Mouse (Mus musculus) heart, embryonic 11.5 days (tissue): ENCODE measurements around the gene Rab8a. TPM values are rescaled to one million over a fixed set of nuclear protein-coding genes. Genes with fewer than 3 reads are reported as not detected.
A peak's percentile ranks its signal among the peaks of the same experiment; 100 is the strongest.

ENCODE experiments used
- ATAC-seq: fragments of 200-750 bp; cut with Nextera tagmentation; replicated peaks from 2 replicates; pipeline ENCODE4 v1.8.0; 2017; ENCODE audit warnings: moderate library complexity; ENCODE audit not compliant: insufficient number of reproducible peaks, low FRiP score, low TSS enrichment
- H3K27ac ChIP-seq: fragments of 300-500 bp; sonication (generic); 2 replicates; pipeline ENCODE4 v1.5.1; 2014; ENCODE audit warnings: mild to moderate bottlenecking, low read depth, low read length
- H3K27me3 ChIP-seq: fragments of 300-500 bp; sonication (generic); 2 replicates; pipeline ENCODE4 v1.6.1; 2014; ENCODE audit warnings: mild to moderate bottlenecking, low read length, mixed read lengths; ENCODE audit not compliant: control insufficient read depth, insufficient read depth
- H3K36me3 ChIP-seq: fragments of 300-500 bp; sonication (generic); 2 replicates; pipeline ENCODE4 v1.6.1; 2014; ENCODE audit warnings: mild to moderate bottlenecking, low read length, moderate library complexity, mixed read lengths; ENCODE audit not compliant: control insufficient read depth, insufficient read depth
- H3K4me1 ChIP-seq: fragments of 300-500 bp; sonication (generic); 2 replicates; pipeline ENCODE4 v1.6.1; 2014; ENCODE audit warnings: low read length; ENCODE audit not compliant: control insufficient read depth, insufficient read depth
- H3K4me2 ChIP-seq: fragments of 300-500 bp; sonication (generic); 2 replicates; pipeline ENCODE4 v1.6.1; 2014; ENCODE audit warnings: mild to moderate bottlenecking, moderate library complexity
- H3K4me3 ChIP-seq: fragments of 300-500 bp; sonication (generic); 2 replicates; pipeline ENCODE4 v1.5.1; 2014; ENCODE audit warnings: low read depth, low read length
- H3K9ac ChIP-seq: fragments of 300-500 bp; sonication (generic); 2 replicates; pipeline ENCODE4 v1.6.1; 2014; ENCODE audit warnings: mild to moderate bottlenecking, low read depth, low read length, moderate library complexity
- H3K9me3 ChIP-seq: fragments of 300-500 bp; sonication (generic); replicated peaks from 2 replicates; pipeline ENCODE4 v1.6.1; 2016; ENCODE audit warnings: low read length; ENCODE audit not compliant: control insufficient read depth
- WGBS: fragments of 180-500 bp; shearing (Covaris S2); extraction: QIAGEN DNeasy Blood & Tissue Kit; methylation state at CpG from one replicate; pipeline ENCODE4 v1.1.7; 2014; ENCODE audit not compliant: insufficient replicate concordance; 5-methylcytosine and 5-hydroxymethylcytosine counted together
- polyA plus RNA-seq: library from polyadenylated mRNA; unstranded; fragments of >200 nt; fragmentation: Nextera tagmentation; extraction: Ambion mirVana; gene quantifications from 2 replicates; pipeline ENCODE4 v1.2.1, GENCODE M21; 2014

Gene Rab8a
- polyA plus RNA-seq, 1 experiment from 2014 or later = 65.5 TPM

- Histone ChIP-seq H3K4me2 (no peak overlapping the region), H3K27me3 (no peaks in the 10 kb centered on the region), H3K9me3 (no peaks in the 10 kb centered on the region), H3K27ac (no peak overlapping the region), H3K4me3 (no peak overlapping the region), H3K9ac (no peak overlapping the region), H3K4me1 (no peaks in the 10 kb centered on the region), H3K36me3 (peaks cover 24% of the 10 kb centered on the region)
- ATAC-seq = no peak
Observed at GRCm38 (mm10) chr8:72153382-72153781, 7.6 kb upstream of the Rab8a start.

- Histone ChIP-seq H3K27me3 (no peaks in the 10 kb centered on the region), H3K4me3 (no peak overlapping the region), H3K4me1 (peaks cover 12% of the 10 kb centered on the region), H3K4me2 (no peak overlapping the region), H3K27ac (no peak overlapping the region), H3K36me3 (no peaks in the 10 kb centered on the region), H3K9me3 (no peaks in the 10 kb centered on the region), H3K9ac (no peak overlapping the region)
- 80% methylated on average over 2 of the region's 2 CpGs for WGBS
- no peak for ATAC-seq
Observed at GRCm38 (mm10) chr8:72158096-72158495, 2.9 kb upstream of the Rab8a start.

GRCm38 (mm10) chr8:72158726-72159125, 2.3 kb upstream of the Rab8a start:
- Histone ChIP-seq H3K4me3 (no peak overlapping the region), H3K4me1 (peaks cover 12% of the 10 kb centered on the region), H3K9ac (no peak overlapping the region), H3K27ac (no peak overlapping the region), H3K4me2 (no peak overlapping the region), H3K9me3 (no peaks in the 10 kb centered on the region), H3K27me3 (no peaks in the 10 kb centered on the region), H3K36me3 (no peaks in the 10 kb centered on the region)
- WGBS = 76% methylated on average over 3 of the region's 3 CpGs
- ATAC-seq = no peak

- no peaks in the 10 kb centered on the region for H3K36me3 ChIP-seq
- no peaks in the 10 kb centered on the region for H3K9me3 ChIP-seq
- 64% methylated on average over 3 of the region's 3 CpGs for WGBS
- ATAC-seq = no peak
- peak overlapping the region; percentile 74 for H3K4me2 ChIP-seq
- no peak overlapping the region for H3K9ac ChIP-seq
- peaks cover 12% of the 10 kb centered on the region for H3K4me1 ChIP-seq
- no peaks in the 10 kb centered on the region for H3K27me3 ChIP-seq
- H3K27ac ChIP-seq = peak overlapping the region; percentile 86; the same call in 1 of the 2 replicates
- no peak overlapping the region; the same call in 1 of the 2 replicates for H3K4me3 ChIP-seq
Observed at GRCm38 (mm10) chr8:72160007-72160406, 993 bp upstream of the Rab8a start.

- H3K4me1 ChIP-seq = peaks cover 12% of the 10 kb centered on the region
- no peaks in the 10 kb centered on the region for H3K27me3 ChIP-seq
- ATAC-seq = no peak
- no peak overlapping the region for H3K4me3 ChIP-seq
- no peaks in the 10 kb centered on the region for H3K9me3 ChIP-seq
- H3K36me3 ChIP-seq = no peaks in the 10 kb centered on the region; the same call in none of the 2 replicates
- H3K27ac ChIP-seq = no peak overlapping the region
- H3K4me2 ChIP-seq = no peak overlapping the region
- no peak overlapping the region for H3K9ac ChIP-seq
Observed at GRCm38 (mm10) chr8:72162821-72163220, 1.8 kb downstream of the Rab8a start.

GRCm38 (mm10) chr8:72169098-72169668, 8.2 kb downstream of the Rab8a start:
- no peaks in the 10 kb centered on the region for H3K4me1 ChIP-seq
- H3K9ac ChIP-seq = no peak overlapping the region
- peaks cover 39% of the 10 kb centered on the region for H3K36me3 ChIP-seq
- no peaks in the 10 kb centered on the region for H3K27me3 ChIP-seq
- no peaks in the 10 kb centered on the region for H3K9me3 ChIP-seq
- 84% methylated on average over 3 of the region's 3 CpGs for WGBS
- ATAC-seq = no peak
- no peak overlapping the region for H3K4me2 ChIP-seq
- no peak overlapping the region for H3K4me3 ChIP-seq
- no peak overlapping the region for H3K27ac ChIP-seq

- Histone ChIP-seq H3K4me1 (no peaks in the 10 kb centered on the region), H3K27ac (no peak overlapping the region), H3K9ac (no peak overlapping the region), H3K4me3 (no peak overlapping the region), H3K36me3 (peaks cover 40% of the 10 kb centered on the region), H3K4me2 (no peak overlapping the region), H3K9me3 (no peaks in the 10 kb centered on the region), H3K27me3 (no peaks in the 10 kb centered on the region)
- WGBS = 69% methylated on average over 3 of the region's 3 CpGs
- no peak for ATAC-seq
Observed at GRCm38 (mm10) chr8:72169681-72170249, 8.8 kb downstream of the Rab8a start.

- Histone ChIP-seq H3K36me3 (peaks cover 32% of the 10 kb centered on the region), H3K4me3 (no peak overlapping the region), H3K27ac (no peak overlapping the region), H3K4me2 (no peak overlapping the region), H3K9ac (no peak overlapping the region), H3K4me1 (no peaks in the 10 kb centered on the region), H3K9me3 (no peaks in the 10 kb centered on the region), H3K27me3 (no peaks in the 10 kb centered on the region)
- ATAC-seq = peak; percentile 41; the same call in 1 of the 2 replicates
- 64% methylated on average over 5 of the region's 5 CpGs for WGBS
Observed at GRCm38 (mm10) chr8:72177346-72177925, 16.4 kb downstream of the Rab8a start.
